Mouse (Mus musculus) embryo, embryonic 10.5 days (tissue): Measurements from ENCODE around the gene Pakap.
A peak's percentile ranks its signal among the peaks of the same experiment; 100 is the strongest.

Experiments
- DNase-seq: peaks from one replicate; pipeline ENCODE4 v3.0.0-alpha.2; 2015; ENCODE audit warnings: low spot score

The Pakap gene

DNA sequence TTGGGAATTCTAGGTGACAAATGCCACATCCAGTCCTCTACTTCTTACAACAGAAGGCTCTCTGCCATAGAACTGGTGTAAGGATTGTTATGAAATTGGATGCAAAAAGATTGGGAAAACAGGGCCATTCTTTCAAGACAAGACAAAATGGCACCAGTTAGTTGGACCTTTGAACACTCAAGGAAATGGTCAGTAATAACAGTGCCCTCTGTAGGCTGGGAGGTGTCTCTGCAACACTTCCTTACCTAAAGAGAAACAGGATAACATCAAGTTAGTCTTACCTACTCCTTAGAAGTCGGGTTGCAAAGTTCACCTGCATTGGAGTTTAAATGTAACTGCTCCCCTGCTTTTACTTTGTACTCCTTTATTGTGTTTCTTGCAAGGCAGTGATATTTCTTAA lies 151.4 kb downstream of the Pakap start:
- DNase-seq, result no peak

DNA sequence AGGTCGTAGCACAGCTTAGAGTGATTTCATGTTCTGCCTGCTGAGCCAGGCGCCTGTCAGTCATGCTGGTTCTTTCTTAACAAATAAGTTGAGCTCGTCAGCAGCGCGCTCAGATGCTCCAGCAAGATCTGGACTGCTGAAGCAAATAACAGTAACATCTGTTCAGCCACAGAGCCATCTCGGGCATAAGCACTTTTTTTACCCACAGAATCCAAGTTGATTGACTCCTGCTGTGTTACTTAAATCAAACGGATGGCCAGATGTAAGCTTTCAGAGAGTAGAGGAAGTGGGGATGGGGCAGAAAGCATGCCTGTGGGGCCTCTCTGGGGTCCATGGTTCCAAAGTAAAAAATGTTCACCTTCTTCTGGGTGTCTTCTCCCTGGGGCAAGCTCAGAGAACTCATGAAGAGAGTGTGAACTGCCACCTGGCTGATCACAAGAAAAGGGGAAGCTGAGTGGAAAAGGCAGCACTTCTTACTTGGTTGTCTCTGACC lies 152.9 kb downstream of the Pakap start:
- DNase-seq, result peak; percentile 63

- no peak for DNase-seq
These were observed 154.3 kb downstream of the Pakap start for GRCm38 (mm10) chr4:57722296-57722695.

DNA sequence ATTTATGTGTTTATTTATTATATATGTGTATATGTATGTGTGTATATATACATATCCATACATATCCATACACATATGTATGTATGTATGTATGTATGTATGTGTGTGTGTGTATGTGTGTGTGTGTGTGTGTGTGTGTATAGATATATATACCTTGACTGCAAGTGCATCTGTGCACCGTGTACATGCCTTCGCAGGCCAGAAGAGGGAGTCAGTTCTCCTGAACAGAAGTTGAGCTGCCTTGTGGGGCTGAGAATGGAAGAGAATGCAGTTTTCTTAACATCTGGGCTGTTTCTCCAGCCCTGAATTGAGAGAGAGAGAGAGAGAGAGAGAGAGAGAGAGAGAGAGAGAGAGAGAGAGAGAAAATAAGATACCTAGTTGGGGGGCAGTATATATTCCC lies 155.7 kb downstream of the Pakap start:
- DNase-seq, result peak; percentile 47

GRCm38 (mm10) chr4:57725569-57725968 lies 157.6 kb downstream of the Pakap start:
- no peak for DNase-seq

DNA sequence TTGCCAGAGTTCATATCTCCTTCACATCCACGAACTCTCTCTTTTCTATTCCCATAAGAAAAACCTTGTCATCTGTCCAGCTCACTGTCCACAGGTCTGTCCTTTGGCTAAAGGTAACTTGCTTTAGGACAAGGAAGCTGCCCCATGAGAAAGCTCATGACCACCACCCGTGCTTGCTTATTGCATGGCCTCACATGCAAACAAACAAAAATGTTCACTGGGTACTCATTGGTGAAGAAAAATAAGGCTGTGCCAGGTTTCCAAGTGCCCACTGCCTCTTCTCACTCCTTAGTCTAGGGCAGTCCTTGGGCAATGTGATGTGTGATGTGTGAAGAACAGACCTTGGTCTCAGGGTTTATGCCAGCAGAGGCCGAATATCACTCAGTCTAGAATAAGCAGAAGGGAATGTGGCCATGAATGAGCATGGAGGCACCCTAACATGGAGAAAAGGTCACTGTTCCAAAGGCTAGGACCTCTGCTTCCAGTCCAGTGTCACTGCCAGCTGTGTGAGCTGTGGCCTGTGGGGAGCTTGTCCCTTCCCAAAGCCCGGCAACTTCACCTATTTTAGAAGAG lies 160.7 kb downstream of the Pakap start:
- no peak for DNase-seq

DNA sequence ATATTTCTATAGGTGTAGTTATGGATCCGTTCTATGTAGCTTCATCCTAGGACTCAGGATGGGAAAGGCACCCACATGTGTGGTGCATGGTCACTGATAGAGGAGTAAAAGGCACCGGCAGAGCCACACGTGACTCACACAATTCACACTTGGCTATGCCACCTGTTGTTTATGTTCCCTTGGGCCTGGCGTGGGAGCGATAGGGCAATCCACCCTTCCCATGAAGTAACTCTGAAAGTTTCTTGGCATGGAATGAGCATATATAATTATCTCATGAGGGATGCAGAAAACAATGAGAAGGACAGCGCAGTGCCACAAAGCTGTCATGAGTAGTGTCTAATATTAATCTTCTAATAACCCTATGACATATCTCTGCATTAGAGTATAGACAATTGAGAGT lies 162.1 kb downstream of the Pakap start:
- no peak for DNase-seq

DNA sequence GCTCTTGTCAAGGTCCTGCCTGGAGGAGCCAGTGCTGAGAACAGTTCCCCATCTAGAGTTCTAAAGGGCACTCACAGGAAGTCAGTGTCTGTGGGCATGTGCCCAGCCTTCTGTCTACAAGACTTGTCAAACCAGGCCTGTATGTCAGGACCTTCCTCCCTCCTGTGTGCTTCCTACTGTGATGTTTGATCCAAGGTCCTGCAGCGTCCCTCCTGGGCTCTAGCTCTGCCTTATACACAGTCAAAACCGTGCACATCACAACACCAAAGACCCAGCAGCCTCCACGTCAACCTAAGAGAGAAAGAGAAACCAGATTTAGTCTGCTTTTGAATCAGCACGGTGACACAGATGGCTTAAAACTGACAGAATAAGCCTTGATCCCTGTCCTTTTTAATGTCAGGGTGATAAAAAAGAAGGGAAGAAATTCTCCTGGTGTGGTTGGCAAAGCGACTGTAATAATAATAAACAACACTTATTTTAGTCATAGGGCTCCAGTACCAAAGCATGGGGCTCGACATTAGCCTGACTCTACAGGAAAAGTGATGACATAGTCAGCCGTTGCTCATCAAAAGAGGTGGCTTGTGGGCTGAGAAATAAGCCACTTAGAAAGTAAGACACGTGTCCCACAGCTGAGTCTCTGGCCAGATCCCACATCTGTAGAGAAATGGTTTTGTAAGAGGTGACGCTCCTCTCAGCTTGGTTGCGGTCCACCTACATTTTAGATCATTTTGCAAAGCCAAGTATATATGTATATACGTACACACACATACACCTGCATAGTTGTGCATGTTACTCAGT lies 163.0 kb downstream of the Pakap start:
- DNase-seq, result no peak

DNA sequence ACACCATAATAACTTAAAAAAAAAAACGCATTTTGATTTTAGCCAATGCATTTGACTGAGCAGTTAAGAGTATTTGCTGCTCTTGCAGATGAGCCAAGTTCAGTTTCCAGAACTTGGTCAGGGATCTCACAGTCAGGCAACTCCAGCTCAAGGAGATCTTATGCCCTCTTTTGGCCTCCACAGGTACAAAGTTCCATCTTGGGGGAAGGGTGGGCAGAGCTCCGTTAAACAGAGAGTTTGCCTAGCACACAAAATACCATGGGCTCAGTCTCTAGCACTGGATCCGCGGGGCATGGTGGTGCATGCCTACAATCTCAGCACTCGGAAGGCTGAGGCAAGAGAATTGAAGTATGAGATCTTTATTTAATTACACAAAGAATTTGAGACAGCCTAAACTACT lies 164.4 kb downstream of the Pakap start:
- DNase-seq, result no peak

DNA sequence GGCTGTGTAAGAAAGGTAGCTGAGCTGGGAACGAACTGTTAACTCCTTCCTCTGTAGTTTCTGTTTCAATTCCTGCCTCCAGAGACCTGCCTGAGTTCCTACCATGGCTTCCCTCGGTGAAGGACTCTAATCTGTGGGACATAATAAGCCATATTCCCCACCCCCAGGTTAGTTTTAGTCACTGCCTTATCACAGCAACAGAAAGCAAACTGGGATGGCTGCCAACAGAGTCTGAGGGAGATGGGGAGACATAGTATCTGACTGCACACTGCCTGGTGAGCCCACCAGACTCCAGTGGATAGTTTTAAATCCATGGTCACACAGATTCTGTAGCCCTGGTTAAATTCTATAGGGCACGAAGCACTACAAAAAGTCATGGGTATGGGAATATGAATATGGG lies 165.5 kb downstream of the Pakap start:
- no peak for DNase-seq

- no peak for DNase-seq
These were observed 167.4 kb downstream of the Pakap start for GRCm38 (mm10) chr4:57735426-57735825.

- peak; percentile 42 for DNase-seq
These were observed 171.0 kb downstream of the Pakap start for GRCm38 (mm10) chr4:57738856-57739552.

GRCm38 (mm10) chr4:57743325-57743929 lies 175.4 kb downstream of the Pakap start:
- no peak for DNase-seq

DNA sequence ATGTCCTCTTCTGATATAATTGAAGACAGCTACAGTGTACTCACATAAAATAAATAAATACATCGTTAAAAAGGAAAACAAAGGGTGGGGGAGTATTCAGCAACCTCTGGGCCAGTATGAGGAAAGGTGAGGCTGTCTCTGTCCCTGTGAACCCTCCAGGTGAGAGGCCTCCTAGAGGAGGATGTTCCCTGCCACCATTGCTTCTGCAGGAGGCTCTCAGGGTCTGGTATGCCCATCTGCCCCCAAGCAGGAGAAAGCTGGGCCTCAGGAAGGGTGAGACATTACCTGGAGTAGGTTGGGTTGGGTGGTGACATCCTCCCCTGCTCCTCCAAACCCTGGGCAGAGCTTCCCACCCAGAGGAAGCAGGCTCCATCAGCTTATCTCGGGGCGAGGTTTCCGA lies 182.7 kb downstream of the Pakap start:
- DNase-seq, result no peak

GRCm38 (mm10) chr4:57751054-57751453 lies 183.1 kb downstream of the Pakap start:
- DNase-seq, result no peak

DNA sequence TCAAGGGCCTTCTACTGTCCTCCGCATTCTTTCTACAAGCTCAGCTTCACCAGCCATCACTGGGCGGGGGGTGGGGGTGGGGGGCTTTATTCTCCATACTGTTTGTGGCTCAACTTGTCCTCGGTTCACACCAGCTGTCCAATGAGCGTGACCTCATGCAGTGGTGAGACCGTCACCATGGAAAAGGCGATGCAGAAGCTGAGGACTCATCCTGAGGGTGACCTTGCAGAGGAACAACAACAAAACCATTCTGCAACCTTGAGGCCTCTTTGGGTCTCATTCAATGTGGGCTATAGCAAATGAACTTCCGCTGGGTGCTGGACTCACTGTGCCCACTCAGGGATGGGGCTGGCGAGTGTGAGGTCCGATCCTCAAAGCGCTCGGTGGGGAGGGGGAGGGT lies 183.6 kb downstream of the Pakap start:
- no peak for DNase-seq

- DNase-seq, result no peak
These were observed 187.1 kb downstream of the Pakap start for GRCm38 (mm10) chr4:57755085-57755484.

DNA sequence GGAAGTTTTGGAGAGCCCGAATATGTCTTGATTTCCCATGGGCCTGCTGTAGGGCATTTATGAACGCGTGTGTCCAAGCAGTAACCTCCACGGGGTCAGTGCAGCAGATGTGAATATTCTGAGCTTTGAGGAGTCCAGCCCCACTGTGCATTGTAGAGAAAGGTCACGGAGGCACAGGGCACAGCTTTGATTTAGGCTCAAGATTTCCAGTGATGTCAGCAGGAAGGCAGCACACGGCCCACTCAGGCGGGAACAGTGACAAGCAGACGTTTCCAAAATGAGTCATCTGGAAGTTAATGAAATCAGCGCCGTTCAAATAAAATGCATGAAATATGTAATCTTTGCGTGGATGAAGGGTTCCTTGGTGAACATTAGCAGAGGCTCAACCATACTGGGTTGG lies 190.0 kb downstream of the Pakap start:
- DNase-seq, result peak; percentile 47

GRCm38 (mm10) chr4:57762424-57762823 lies 194.4 kb downstream of the Pakap start:
- DNase-seq, result no peak

GRCm38 (mm10) chr4:57764392-57764791 lies 196.4 kb downstream of the Pakap start:
- DNase-seq, result no peak

- no peak for DNase-seq
These were observed 196.9 kb downstream of the Pakap start for GRCm38 (mm10) chr4:57764926-57765325.

DNA sequence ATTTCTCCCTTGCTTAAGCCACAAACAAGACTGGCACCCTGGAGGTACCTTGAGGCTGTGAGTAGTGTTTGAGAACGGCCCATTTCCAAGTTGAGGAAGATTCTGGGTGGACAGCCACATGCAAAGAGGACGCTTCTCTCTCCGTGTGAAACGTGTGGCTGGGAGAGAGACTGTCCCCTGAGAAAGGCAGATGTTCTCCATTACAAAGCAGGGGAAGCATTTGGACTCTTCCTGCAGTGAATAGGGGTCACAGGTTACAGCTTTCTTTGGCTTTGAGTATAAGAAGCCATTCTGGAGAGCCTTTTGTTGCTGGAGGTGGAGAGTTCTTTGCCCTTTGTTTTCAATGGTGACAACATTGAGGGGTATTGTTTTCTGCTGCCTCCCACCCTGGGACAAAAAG lies 197.8 kb downstream of the Pakap start:
- DNase-seq, result peak; percentile 85

DNA sequence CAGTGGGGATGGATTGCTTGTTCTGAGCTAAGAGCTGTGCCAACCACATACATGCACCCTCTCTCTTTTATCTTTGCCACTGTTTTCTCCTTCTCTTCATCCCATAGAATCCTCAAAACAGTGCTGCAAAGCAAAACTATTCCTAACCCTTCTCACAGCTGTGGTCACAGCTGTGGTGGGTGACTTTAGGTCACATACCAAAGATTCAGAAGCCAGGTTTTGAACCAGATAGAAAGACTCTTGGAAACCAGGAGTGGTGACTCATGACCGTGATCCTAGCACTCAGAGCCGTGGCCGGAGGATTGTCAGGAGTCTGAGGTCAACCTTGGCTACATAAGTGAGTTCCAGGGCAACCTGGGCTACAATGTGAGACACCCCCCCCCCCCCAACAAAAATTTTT lies 201.0 kb downstream of the Pakap start:
- DNase-seq, result peak; percentile 56
